Mouse (Mus musculus): ENCODE results near the gene Rtbdn. TPM values are rescaled to one million over a fixed set of nuclear protein-coding genes. Genes with fewer than 3 reads are reported as not detected.

Gene Rtbdn
- polyA plus RNA-seq, 1 experiment = 7.9 TPM

GRCm38 (mm10) chr8:84990349-84990748 is 43.6 kb downstream of the Rtbdn start, which contains the start of gene Hook2:
Gene Hook2 (plus strand): TSS chr8:84990603.
- DNase-seq = peak; percentile 97 to 98
- TF ChIP-seq POLR2A (IDR thresholded peaks at IDR 0.05; ENCODE audit: borderline replicate concordance, insufficient read depth, low read length) (peak; percentile 60; the same call in 1 of the 2 replicates), CTCF (IDR thresholded peaks at IDR 0.05; ENCODE audit: borderline replicate concordance, insufficient read depth, low read depth, low read length) (peak; percentile 93)
- peak within 1 kb of the TSS; percentile 58 for H3K4me3 ChIP-seq (replicated peaks; ENCODE audit: insufficient read depth, low read depth, low read length)
- H3K27me3 ChIP-seq (ENCODE audit: control insufficient read depth, insufficient read depth, low read length) = no peaks in the 10 kb centered on the region
- peak within 1 kb of the TSS; percentile 21; the same call in 1 of the 2 replicates for H3K27ac ChIP-seq (ENCODE audit: insufficient read depth, low read length)
- peaks cover 5% of the 10 kb centered on the region; the same call in 1 of the 2 replicates for H3K4me1 ChIP-seq (ENCODE audit: control insufficient read depth, insufficient read depth, low read length)
- under 1% methylated on average over 28 of the region's 28 CpGs for WGBS

GRCm38 (mm10) chr8:84990836-84991235 is 44.0 kb downstream of the Rtbdn start:
- Histone ChIP-seq H3K27me3 (ENCODE audit: control insufficient read depth, insufficient read depth, low read length) (no peaks in the 10 kb centered on the region), H3K4me1 (ENCODE audit: control insufficient read depth, insufficient read depth, low read length) (peaks cover 5% of the 10 kb centered on the region; the same call in 1 of the 2 replicates), H3K4me3 (replicated peaks; ENCODE audit: insufficient read depth, low read depth, low read length) (peak overlapping the region; percentile 58), H3K27ac (ENCODE audit: insufficient read depth, low read length) (0 out of 2 replicates have a peak overlapping the region, but pooled peaks have one; percentile 9)
- 3% methylated on average over 15 of the region's 15 CpGs for WGBS
- no peak for DNase-seq
- no peak for TF ChIP-seq CTCF (IDR thresholded peaks at IDR 0.05; ENCODE audit: borderline replicate concordance, insufficient read depth, low read depth, low read length)

GRCm38 (mm10) chr8:84994375-84994774 is 47.6 kb downstream of the Rtbdn start:
- H3K4me3 ChIP-seq (replicated peaks; ENCODE audit: insufficient read depth, low read depth, low read length) = no peak overlapping the region
- 95% methylated on average over 9 of the region's 9 CpGs for WGBS
- no peaks in the 10 kb centered on the region for H3K27me3 ChIP-seq (ENCODE audit: control insufficient read depth, insufficient read depth, low read length)
- TF ChIP-seq CTCF (IDR thresholded peaks at IDR 0.05; ENCODE audit: borderline replicate concordance, insufficient read depth, low read depth, low read length) (no peak), POLR2A (IDR thresholded peaks at IDR 0.05; ENCODE audit: borderline replicate concordance, insufficient read depth, low read length) (no peak)
- H3K27ac ChIP-seq (ENCODE audit: insufficient read depth, low read length) = no peak overlapping the region
- peaks cover 3% of the 10 kb centered on the region; the same call in 1 of the 2 replicates for H3K4me1 ChIP-seq (ENCODE audit: control insufficient read depth, insufficient read depth, low read length)
- DNase-seq = no peak

- no peak for TF ChIP-seq POLR2A (IDR thresholded peaks at IDR 0.05; ENCODE audit: borderline replicate concordance, insufficient read depth, low read length)
- TF ChIP-seq CTCF (IDR thresholded peaks at IDR 0.05; ENCODE audit: borderline replicate concordance, insufficient read depth, low read depth, low read length) = no peak
- no peak overlapping the region for H3K4me3 ChIP-seq (replicated peaks; ENCODE audit: insufficient read depth, low read depth, low read length)
- 19% methylated on average over 25 of the region's 25 CpGs for WGBS
- H3K27me3 ChIP-seq (ENCODE audit: control insufficient read depth, insufficient read depth, low read length) = no peaks in the 10 kb centered on the region
- DNase-seq = no peak
- no peak overlapping the region for H3K27ac ChIP-seq (ENCODE audit: insufficient read depth, low read length)
- H3K4me1 ChIP-seq (ENCODE audit: control insufficient read depth, insufficient read depth, low read length) = peaks cover 2% of the 10 kb centered on the region; the same call in 1 of the 2 replicates
These were observed 48.9 kb downstream of the Rtbdn start for GRCm38 (mm10) chr8:84995680-84996079.

GRCm38 (mm10) chr8:84996978-84997377 is 50.2 kb downstream of the Rtbdn start:
- WGBS = 86% methylated on average over 5 of the region's 5 CpGs
- no peaks in the 10 kb centered on the region; the same call in 1 of the 2 replicates for H3K4me1 ChIP-seq (ENCODE audit: control insufficient read depth, insufficient read depth, low read length)
- no peak overlapping the region for H3K4me3 ChIP-seq (replicated peaks; ENCODE audit: insufficient read depth, low read depth, low read length)
- TF ChIP-seq POLR2A (IDR thresholded peaks at IDR 0.05; ENCODE audit: borderline replicate concordance, insufficient read depth, low read length) = no peak
- TF ChIP-seq CTCF (IDR thresholded peaks at IDR 0.05; ENCODE audit: borderline replicate concordance, insufficient read depth, low read depth, low read length) = no peak
- no peak for DNase-seq
- H3K27ac ChIP-seq (ENCODE audit: insufficient read depth, low read length) = no peak overlapping the region
- H3K27me3 ChIP-seq (ENCODE audit: control insufficient read depth, insufficient read depth, low read length) = no peaks in the 10 kb centered on the region

- 2% methylated on average over 19 of the region's 19 CpGs for WGBS
- TF ChIP-seq POLR2A (IDR thresholded peaks at IDR 0.05; ENCODE audit: borderline replicate concordance, insufficient read depth, low read length) = peak; percentile 66; the same call in 1 of the 2 replicates
- peak; percentile 96 for TF ChIP-seq CTCF (IDR thresholded peaks at IDR 0.05; ENCODE audit: borderline replicate concordance, insufficient read depth, low read depth, low read length)
- no peaks in the 10 kb centered on the region; the same call in 1 of the 2 replicates for H3K4me1 ChIP-seq (ENCODE audit: control insufficient read depth, insufficient read depth, low read length)
- DNase-seq = peak; percentile 93 to 96
- H3K27me3 ChIP-seq (ENCODE audit: control insufficient read depth, insufficient read depth, low read length) = no peaks in the 10 kb centered on the region
- H3K27ac ChIP-seq (ENCODE audit: insufficient read depth, low read length) = 0 out of 2 replicates have a peak overlapping the region, but pooled peaks have one; percentile 17
- peak overlapping the region; percentile 36 for H3K4me3 ChIP-seq (replicated peaks; ENCODE audit: insufficient read depth, low read depth, low read length)
These were observed 51.0 kb downstream of the Rtbdn start for GRCm38 (mm10) chr8:84997649-84998295.

Other genes with a start within 250 kb of the Rtbdn start
- 1.7 TPM in 2 replicates for gene Lyl1, start 245.5 kb upstream of the Rtbdn start, polyA plus RNA-seq (2012; rRNA removed)
- 0.27 and 0.33 TPM in 2 replicates for gene G430095P16Rik, start 224.0 kb upstream of the Rtbdn start, polyA plus RNA-seq (2012; rRNA removed)
- 98.5 and 105 TPM in 2 replicates for gene Nfix, start 146.6 kb upstream of the Rtbdn start, polyA plus RNA-seq (2012; rRNA removed)
- 16.1 and 16.2 TPM in 2 replicates for gene Dand5, start 124.2 kb upstream of the Rtbdn start, polyA plus RNA-seq (2012; rRNA removed)
- 45.3 and 45.5 TPM in 2 replicates for gene Gadd45gip1, start 115.5 kb upstream of the Rtbdn start, polyA plus RNA-seq (2012; rRNA removed)
- gene Rad23a, start 106.3 kb upstream of the Rtbdn start, polyA plus RNA-seq (2012; rRNA removed) = 117 and 120 TPM in 2 replicates
- gene Calr, start 100.1 kb upstream of the Rtbdn start, polyA plus RNA-seq (2012; rRNA removed) = 343 and 394 TPM in 2 replicates
- gene Farsa, start 90.0 kb upstream of the Rtbdn start, polyA plus RNA-seq (2012; rRNA removed) = 69.9 and 72.0 TPM in 2 replicates
- gene Syce2, start 74.9 kb upstream of the Rtbdn start, polyA plus RNA-seq (2012; rRNA removed) = 6.0 and 7.5 TPM in 2 replicates
- 88.2 and 95.2 TPM in 2 replicates for gene Gcdh, start 53.1 kb upstream of the Rtbdn start, polyA plus RNA-seq (2012; rRNA removed)
- gene Klf1, start 45.1 kb upstream of the Rtbdn start, polyA plus RNA-seq (2012; rRNA removed) = 0.31 and 0.41 TPM in 2 replicates
- gene Dnase2a, start 38.4 kb upstream of the Rtbdn start, polyA plus RNA-seq (2012; rRNA removed) = 9.1 and 10.5 TPM in 2 replicates
- 115 and 129 TPM in 2 replicates for gene Mast1, start 9.6 kb upstream of the Rtbdn start, polyA plus RNA-seq (2012; rRNA removed)
- gene Gm49661, start 22.4 kb downstream of the Rtbdn start, polyA plus RNA-seq (2012; rRNA removed) = not detected in 2 replicates
- 345 and 351 TPM in 2 replicates for gene Prdx2, start 22.6 kb downstream of the Rtbdn start, polyA plus RNA-seq (2012; rRNA removed)
- 58.7 and 61.5 TPM in 2 replicates for gene Rnaseh2a, start 22.8 kb downstream of the Rtbdn start, polyA plus RNA-seq (2012; rRNA removed)
- gene Junb, start 31.7 kb downstream of the Rtbdn start, polyA plus RNA-seq (2012; rRNA removed) = 12.8 and 13.5 TPM in 2 replicates
- gene Hook2, start 43.6 kb downstream of the Rtbdn start, polyA plus RNA-seq (2012; rRNA removed) = 14.1 and 14.2 TPM in 2 replicates
- gene Best2, start 67.5 kb downstream of the Rtbdn start, polyA plus RNA-seq (2012; rRNA removed) = 0.06 and 0.07 TPM in 2 replicates
- 291 and 296 TPM in 2 replicates for gene Asna1, start 78.3 kb downstream of the Rtbdn start, polyA plus RNA-seq (2012; rRNA removed)
- gene Trir, start 79.8 kb downstream of the Rtbdn start, polyA plus RNA-seq (2012; rRNA removed) = 138 and 150 TPM in 2 replicates
- 92.0 and 97.9 TPM in 2 replicates for gene Tnpo2, start 89.9 kb downstream of the Rtbdn start, polyA plus RNA-seq (2012; rRNA removed)
- 27.7 and 29.3 TPM in 2 replicates for gene Fbxw9, start 113.1 kb downstream of the Rtbdn start, polyA plus RNA-seq (2012; rRNA removed)
- gene Gm5741, start 121.0 kb downstream of the Rtbdn start, polyA plus RNA-seq (2012; rRNA removed) = 1.3 TPM in 1 of 2 replicates, not detected in the other
- gene Dhps, start 124.8 kb downstream of the Rtbdn start, polyA plus RNA-seq (2012; rRNA removed) = 69.7 and 71.6 TPM in 2 replicates
- 98.0 and 102 TPM in 2 replicates for gene Wdr83os, start 133.7 kb downstream of the Rtbdn start, polyA plus RNA-seq (2012; rRNA removed)
- gene Wdr83, start 134.3 kb downstream of the Rtbdn start, polyA plus RNA-seq (2012; rRNA removed) = 54.4 and 54.9 TPM in 2 replicates
- gene Man2b1, start 136.3 kb downstream of the Rtbdn start, polyA plus RNA-seq (2012; rRNA removed) = 34.7 and 35.7 TPM in 2 replicates
- 4.5 and 4.8 TPM in 2 replicates for gene Zfp791, start 176.1 kb downstream of the Rtbdn start, polyA plus RNA-seq (2012; rRNA removed)
- not detected in 2 replicates for gene Cks1brt, start 204.9 kb downstream of the Rtbdn start, polyA plus RNA-seq (2012; rRNA removed)